Mouse (Mus musculus) hindbrain, embryonic 14.5 days (tissue): ENCODE data around the gene Vdr. TPM values are rescaled to one million over a fixed set of nuclear protein-coding genes. Genes with fewer than 3 reads are reported as not detected.
A peak's percentile ranks its signal among the peaks of the same experiment; 100 is the strongest.

Experiments used
- ATAC-seq: fragments of 200-750 bp; cut with Nextera tagmentation; 2 replicates; pipeline ENCODE4 v1.8.0; 2017; ENCODE audit warnings: moderate number of reproducible peaks, mild to moderate bottlenecking, moderate TSS enrichment, moderate library complexity; ENCODE audit not compliant: low FRiP score
- DNase-seq: peaks from one replicate; pipeline ENCODE4 v3.0.0-alpha.2; 2015; ENCODE audit warnings: low spot score
- H3K27ac ChIP-seq: fragments of 300-500 bp; sonication (generic); 2 replicates; pipeline ENCODE4 v1.5.1; 2014; ENCODE audit warnings: mild to moderate bottlenecking, moderate library complexity
- H3K27me3 ChIP-seq: fragments of 300-500 bp; sonication (generic); 2 replicates; pipeline ENCODE4 v1.6.1; 2014; ENCODE audit warnings: mild to moderate bottlenecking, low read length, mixed read lengths; ENCODE audit not compliant: control insufficient read depth, insufficient read depth
- H3K36me3 ChIP-seq: fragments of 300-500 bp; sonication (generic); replicated peaks from 2 replicates; pipeline ENCODE4 v1.6.1; 2014; ENCODE audit not compliant: control insufficient read depth, insufficient read depth
- H3K4me1 ChIP-seq: fragments of 300-500 bp; sonication (generic); replicated peaks from 2 replicates; pipeline ENCODE4 v1.6.1; 2014; ENCODE audit warnings: antibody characterized with exemption, low read length, mixed read lengths; ENCODE audit not compliant: control insufficient read depth, insufficient read depth
- H3K4me2 ChIP-seq: fragments of 300-500 bp; sonication (generic); replicated peaks from 2 replicates; pipeline ENCODE4 v1.6.1; 2014; ENCODE audit warnings: mild to moderate bottlenecking, moderate library complexity
- H3K4me3 ChIP-seq: fragments of 300-500 bp; sonication (generic); replicated peaks from 2 replicates; pipeline ENCODE4 v1.5.1; 2014; ENCODE audit warnings: mild to moderate bottlenecking, low read length
- H3K9ac ChIP-seq: fragments of 300-500 bp; sonication (generic); 2 replicates; pipeline ENCODE4 v1.6.1; 2014
- H3K9me3 ChIP-seq: fragments of 300-500 bp; sonication (generic); 2 replicates; pipeline ENCODE4 v1.6.1; 2016; ENCODE audit warnings: low read length; ENCODE audit not compliant: control insufficient read depth
- WGBS: fragments of 180-500 bp; shearing (Covaris S2); extraction: QIAGEN DNeasy Blood & Tissue Kit; methylation state at CpG from one replicate; pipeline ENCODE4 v1.1.7; 2014; 5-methylcytosine and 5-hydroxymethylcytosine counted together
- polyA plus RNA-seq: library from polyadenylated mRNA; unstranded; fragments of >200 nt; fragmentation: Nextera tagmentation; extraction: Ambion mirVana; gene quantifications from 2 replicates; pipeline ENCODE4 v1.2.1, GENCODE M21; 2014

Gene Vdr
- polyA plus RNA-seq, 1 experiment from 2014 or later: 0.27 TPM

- H3K27me3 ChIP-seq: no peaks in the 10 kb centered on the region
- WGBS: 91% methylated on average over 8 of the region's 8 CpGs
- 0 out of 2 replicates have a peak, but pooled peaks cover 4% of the 10 kb centered on the region for H3K36me3 ChIP-seq
- ATAC-seq (no peak), DNase-seq (no peak)
- H3K4me2 ChIP-seq: no peak overlapping the region
- no peak overlapping the region for H3K4me3 ChIP-seq
- H3K9ac ChIP-seq: no peak overlapping the region
- H3K9me3 ChIP-seq: no peaks in the 10 kb centered on the region
- peaks cover 65% of the 10 kb centered on the region for H3K4me1 ChIP-seq
- H3K27ac ChIP-seq: no peak overlapping the region
These were observed 83.0 kb downstream of the Vdr start for GRCm38 (mm10) chr15:97827401-97827800.

GRCm38 (mm10) chr15:97826588-97827261 is 83.7 kb downstream of the Vdr start:
- no peak overlapping the region for H3K27ac ChIP-seq
- 70% methylated on average over 5 of the region's 5 CpGs for WGBS
- H3K9ac ChIP-seq: no peak overlapping the region
- DNase-seq (no peak), ATAC-seq (no peak)
- H3K4me3 ChIP-seq: no peak overlapping the region
- no peak overlapping the region for H3K4me2 ChIP-seq
- H3K9me3 ChIP-seq: no peaks in the 10 kb centered on the region
- 0 out of 2 replicates have a peak, but pooled peaks cover 4% of the 10 kb centered on the region for H3K36me3 ChIP-seq
- H3K4me1 ChIP-seq: peaks cover 64% of the 10 kb centered on the region
- no peaks in the 10 kb centered on the region for H3K27me3 ChIP-seq

DNA sequence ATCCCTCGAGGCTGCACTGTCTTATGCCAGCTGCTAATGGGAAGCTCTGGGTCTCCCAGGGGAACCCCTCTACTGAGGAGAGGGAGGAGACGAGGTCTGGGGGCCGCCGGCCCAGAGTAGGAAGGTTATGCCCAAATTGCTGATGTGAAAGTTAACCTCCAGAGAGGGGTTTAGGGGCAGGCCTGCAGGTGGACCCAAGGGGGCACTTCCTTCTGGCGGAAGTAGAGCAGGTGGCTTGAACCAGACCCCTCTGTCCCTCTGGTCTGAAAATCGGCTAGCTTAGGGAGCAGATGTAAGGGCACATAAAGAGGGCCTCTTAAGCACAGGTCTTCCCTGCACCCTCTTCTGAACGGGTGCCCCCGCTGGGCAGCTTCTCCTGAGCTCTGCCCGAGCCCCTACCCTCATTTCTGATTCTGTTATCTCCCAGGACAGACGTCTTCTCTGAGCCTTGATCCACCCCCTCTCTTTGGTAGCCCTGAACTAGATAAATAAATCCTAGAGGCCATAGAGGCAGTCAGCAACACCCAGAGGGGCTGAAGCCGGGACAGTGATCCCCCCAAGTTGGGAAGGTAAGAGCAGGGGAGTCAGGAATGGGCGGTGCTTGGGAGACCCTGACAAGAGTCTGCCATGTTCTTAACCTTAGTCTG is 84.4 kb downstream of the Vdr start:
- Histone ChIP-seq H3K9me3 (no peaks in the 10 kb centered on the region), H3K4me2 (peak overlapping the region; percentile 41), H3K4me1 (peaks cover 64% of the 10 kb centered on the region), H3K27me3 (no peaks in the 10 kb centered on the region), H3K27ac (no peak overlapping the region), H3K9ac (peak overlapping the region; percentile 32; the same call in 1 of the 2 replicates), H3K36me3 (0 out of 2 replicates have a peak, but pooled peaks cover 4% of the 10 kb centered on the region), H3K4me3 (no peak overlapping the region)
- WGBS: 40% methylated on average over 12 of the region's 12 CpGs
- no peak for DNase-seq
- ATAC-seq: no peak

DNA sequence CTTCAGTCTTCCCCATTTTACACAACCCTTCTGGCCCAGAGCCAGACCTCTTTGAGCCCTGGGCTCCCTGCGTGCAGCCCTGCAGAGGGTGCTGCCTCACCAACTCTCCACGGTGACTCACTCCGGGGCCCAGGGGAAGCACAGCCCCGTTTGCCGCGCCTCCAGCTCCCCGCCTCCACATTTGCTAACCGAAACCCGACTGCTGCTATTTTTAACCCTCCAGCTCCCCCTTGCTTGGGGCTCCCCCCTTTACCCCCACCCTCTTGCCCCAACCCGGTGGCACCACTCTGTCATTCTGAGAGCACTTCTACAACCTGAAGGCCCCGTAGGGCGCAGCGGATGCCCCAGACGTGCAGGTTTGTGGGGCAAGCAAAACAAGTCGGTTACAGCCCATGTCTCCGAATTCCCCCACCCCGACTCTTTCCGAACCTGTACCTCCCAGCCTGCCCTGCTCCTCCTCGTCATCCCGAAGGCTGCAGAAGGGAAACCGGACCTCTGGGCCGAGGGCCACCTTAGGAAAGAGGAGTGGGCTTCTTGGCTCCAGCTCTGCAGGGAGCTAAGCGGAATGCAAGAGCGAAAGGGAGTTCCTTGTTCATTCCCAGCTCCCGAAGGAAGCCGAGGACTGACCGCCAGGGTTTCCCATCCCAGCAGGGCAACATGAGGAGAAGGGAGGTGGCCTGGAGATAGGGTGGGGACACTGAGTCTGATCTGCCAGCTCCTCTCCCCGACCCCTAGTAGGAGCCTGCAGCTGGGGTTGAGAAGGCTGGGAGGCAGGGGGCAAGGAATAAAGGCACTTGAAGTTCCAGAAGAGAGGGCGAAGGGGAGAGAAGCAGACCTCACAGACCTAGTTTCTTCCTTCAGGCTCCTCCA is 85.1 kb downstream of the Vdr start:
- peak overlapping the region; percentile 41 for H3K4me2 ChIP-seq
- H3K27ac ChIP-seq: 0 out of 2 replicates have a peak overlapping the region, but pooled peaks have one; percentile 0
- no peaks in the 10 kb centered on the region for H3K27me3 ChIP-seq
- H3K36me3 ChIP-seq: 0 out of 2 replicates have a peak, but pooled peaks cover 4% of the 10 kb centered on the region
- no peak for DNase-seq
- WGBS: 11% methylated on average over 29 of the region's 29 CpGs
- H3K9me3 ChIP-seq: no peaks in the 10 kb centered on the region
- H3K4me1 ChIP-seq: peaks cover 60% of the 10 kb centered on the region
- H3K9ac ChIP-seq: peak overlapping the region; percentile 32
- H3K4me3 ChIP-seq: no peak overlapping the region
- no peak for ATAC-seq

GRCm38 (mm10) chr15:97824042-97824441 is 86.4 kb downstream of the Vdr start:
- DNase-seq: no peak
- H3K9ac ChIP-seq: no peak overlapping the region
- no peaks in the 10 kb centered on the region for H3K27me3 ChIP-seq
- no peak overlapping the region for H3K4me2 ChIP-seq
- ATAC-seq: no peak
- 78% methylated on average over 6 of the region's 6 CpGs for WGBS
- H3K9me3 ChIP-seq: no peaks in the 10 kb centered on the region
- H3K4me3 ChIP-seq: no peak overlapping the region
- H3K36me3 ChIP-seq: 0 out of 2 replicates have a peak, but pooled peaks cover 4% of the 10 kb centered on the region
- H3K27ac ChIP-seq: no peak overlapping the region
- H3K4me1 ChIP-seq: peaks cover 48% of the 10 kb centered on the region

DNA sequence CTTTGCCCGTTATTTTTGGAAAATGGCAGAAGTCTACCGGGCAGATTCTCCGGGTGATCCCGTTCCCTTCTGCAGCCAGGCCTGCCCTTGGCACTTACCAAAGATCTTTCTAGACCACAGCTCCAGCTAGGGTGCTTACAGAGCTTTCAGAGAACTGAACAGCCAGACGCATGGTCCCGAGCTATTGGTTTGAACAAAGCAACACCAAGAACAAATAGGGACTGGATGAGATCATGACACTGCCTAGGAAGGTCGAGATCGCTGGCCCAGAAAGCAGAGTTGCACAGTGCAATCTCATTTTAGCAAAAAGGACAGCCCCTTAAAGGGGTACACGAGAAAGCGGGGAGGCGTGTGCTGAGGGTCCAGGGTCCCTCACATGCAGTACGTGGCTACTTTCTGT is 87.0 kb downstream of the Vdr start:
- DNase-seq: no peak
- Histone ChIP-seq H3K36me3 (0 out of 2 replicates have a peak, but pooled peaks cover 4% of the 10 kb centered on the region), H3K4me2 (no peak overlapping the region), H3K9me3 (no peaks in the 10 kb centered on the region), H3K4me1 (peaks cover 42% of the 10 kb centered on the region), H3K27ac (no peak overlapping the region), H3K9ac (no peak overlapping the region), H3K4me3 (no peak overlapping the region), H3K27me3 (no peaks in the 10 kb centered on the region)
- WGBS: 57% methylated on average over 12 of the region's 12 CpGs
- ATAC-seq: no peak

GRCm38 (mm10) chr15:97822545-97823228 is 87.7 kb downstream of the Vdr start:
- WGBS: 55% methylated on average over 12 of the region's 12 CpGs
- H3K4me3 ChIP-seq: no peak overlapping the region
- H3K9me3 ChIP-seq: no peaks in the 10 kb centered on the region
- ATAC-seq (no peak), DNase-seq (no peak)
- no peaks in the 10 kb centered on the region for H3K27me3 ChIP-seq
- peaks cover 36% of the 10 kb centered on the region for H3K4me1 ChIP-seq
- 0 out of 2 replicates have a peak, but pooled peaks cover 4% of the 10 kb centered on the region for H3K36me3 ChIP-seq
- H3K27ac ChIP-seq: peak overlapping the region; percentile 23; the same call in 1 of the 2 replicates
- H3K9ac ChIP-seq: no peak overlapping the region
- no peak overlapping the region for H3K4me2 ChIP-seq

- no peak for DNase-seq
- H3K4me1 ChIP-seq: peaks cover 36% of the 10 kb centered on the region
- no peak overlapping the region for H3K9ac ChIP-seq
- H3K36me3 ChIP-seq: 0 out of 2 replicates have a peak, but pooled peaks cover 4% of the 10 kb centered on the region
- H3K4me3 ChIP-seq: no peak overlapping the region
- no peak overlapping the region for H3K27ac ChIP-seq
- WGBS: 81% methylated on average over 6 of the region's 6 CpGs
- H3K9me3 ChIP-seq: no peaks in the 10 kb centered on the region
- ATAC-seq: no peak
- no peak overlapping the region for H3K4me2 ChIP-seq
- H3K27me3 ChIP-seq: no peaks in the 10 kb centered on the region
These were observed 88.5 kb downstream of the Vdr start for GRCm38 (mm10) chr15:97821983-97822363.
